Mouse (Mus musculus): Measurements from ENCODE around the gene Psme4. TPM values are rescaled to one million over a fixed set of nuclear protein-coding genes. Genes with fewer than 3 reads are reported as not detected.

Psme4 gene
- total RNA-seq, 2 experiments from 2014 or later, result 145 to 206 TPM

DNA sequence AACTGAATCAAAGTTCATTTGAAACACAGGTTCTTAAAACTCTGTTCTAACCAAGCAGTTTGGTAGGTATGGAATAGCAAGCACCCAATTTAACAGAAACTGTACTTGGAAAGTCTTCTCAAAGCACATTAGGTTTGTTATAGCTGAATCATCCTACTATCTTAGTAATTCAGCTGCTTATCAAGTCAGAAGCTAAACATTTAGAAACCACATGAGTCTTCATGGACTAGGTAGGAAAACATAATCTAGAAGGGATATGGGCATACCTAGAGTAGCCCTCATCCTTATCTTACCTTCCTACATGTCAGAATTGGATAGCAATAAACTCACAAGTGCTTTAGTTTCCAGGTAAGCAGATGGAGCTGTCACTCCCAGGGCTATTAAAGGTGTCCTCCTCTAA lies 156.6 kb downstream of the Psme4 start:
- no peak for DNase-seq
- Histone ChIP-seq H3K4me3 (no peak overlapping the region), H3K27ac (no peak overlapping the region)
- intact Hi-C loops (cut with DNase I), result no loop called here
- TF ChIP-seq CTCF (IDR thresholded peaks at IDR 0.05), result no peak

DNA sequence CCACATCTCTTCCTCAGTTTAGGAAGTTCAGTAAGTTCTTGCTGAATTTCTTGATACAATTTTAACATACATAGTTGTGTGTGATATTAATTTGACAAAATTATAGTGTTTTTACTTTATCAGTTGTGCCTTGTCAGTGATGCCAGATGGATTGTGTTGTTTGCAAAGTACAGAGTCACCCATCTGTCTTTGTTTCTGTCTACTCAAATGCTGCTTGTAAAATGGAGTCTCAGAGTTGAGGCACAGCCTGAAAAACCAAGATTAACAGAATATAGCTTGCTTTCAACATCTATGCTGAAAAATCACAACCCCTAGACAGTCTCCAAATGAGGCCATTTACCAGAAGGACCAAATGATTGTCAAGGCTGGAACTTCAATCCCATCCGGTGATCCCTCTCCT lies 157.0 kb downstream of the Psme4 start:
- H3K27ac ChIP-seq, result no peak overlapping the region
- no peak for TF ChIP-seq CTCF (IDR thresholded peaks at IDR 0.05)
- no peak overlapping the region for H3K4me3 ChIP-seq
- intact Hi-C loops (cut with DNase I), result no loop called here
- DNase-seq, result no peak

Other genes starting within 250 kb of the Psme4 start
- 100 to 1,000 TPM; 119 to 146 TPM for gene Acyp2, start 122.1 kb upstream of the Psme4 start, total RNA-seq (2021)
- gene Gpr75, start 113.6 kb downstream of the Psme4 start, total RNA-seq (2021), result under 1 TPM; 0.14 to 0.18 TPM
- 1 to 10 TPM; 7.7 to 8.4 TPM for gene Asb3, start 113.7 kb downstream of the Psme4 start, total RNA-seq (2021)
- 10 to 100 TPM; 25.7 to 35.3 TPM for gene Erlec1, start 182.6 kb downstream of the Psme4 start, total RNA-seq (2021)
- 10 to 100 TPM; 17.7 to 23.0 TPM for gene Chac2, start 214.6 kb downstream of the Psme4 start, total RNA-seq (2021)